Mouse (Mus musculus) T-helper 2 cell (primary cell): ENCODE measurements at regions not wholly inside any gene's neighbourhood (a gene's known extent, or its start where the extent isn't known, plus 50 kb on each side); places are given as distances from the start of the nearest gene placed in this dataset.

Experiments
- in situ Hi-C: fragments of 300-600 bp; cut with MboI, MseI; formaldehyde crosslinking; loops from one replicate; pipeline ENCODE4 v1.15.1; 2025; ENCODE audit warnings: high pct_unique_total_duplicates

- in situ Hi-C loops: no loop called here
Observed at GRCm38 (mm10) chr15:52565449-52565851, 1319.3 kb upstream of the Gm7489 start.

DNA sequence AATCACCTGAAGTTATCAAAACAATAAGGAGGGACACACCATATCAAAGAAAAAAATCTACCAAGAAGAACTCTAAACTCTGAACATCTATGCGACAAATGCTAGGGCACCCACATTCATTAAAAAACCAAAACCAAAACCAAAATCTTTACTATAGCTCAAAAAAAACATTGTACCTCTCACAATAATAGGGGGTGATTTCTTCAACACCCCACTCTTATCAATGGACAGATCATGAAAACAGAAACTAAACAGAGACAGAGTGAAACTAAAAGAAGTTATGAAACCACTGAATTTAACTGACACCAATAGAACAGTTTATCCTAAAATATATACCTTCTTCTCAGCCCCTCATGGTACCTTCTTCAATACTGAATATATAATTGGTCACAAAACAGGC lies 1314.5 kb upstream of the Gm7489 start:
- in situ Hi-C loops: no loop called here

DNA sequence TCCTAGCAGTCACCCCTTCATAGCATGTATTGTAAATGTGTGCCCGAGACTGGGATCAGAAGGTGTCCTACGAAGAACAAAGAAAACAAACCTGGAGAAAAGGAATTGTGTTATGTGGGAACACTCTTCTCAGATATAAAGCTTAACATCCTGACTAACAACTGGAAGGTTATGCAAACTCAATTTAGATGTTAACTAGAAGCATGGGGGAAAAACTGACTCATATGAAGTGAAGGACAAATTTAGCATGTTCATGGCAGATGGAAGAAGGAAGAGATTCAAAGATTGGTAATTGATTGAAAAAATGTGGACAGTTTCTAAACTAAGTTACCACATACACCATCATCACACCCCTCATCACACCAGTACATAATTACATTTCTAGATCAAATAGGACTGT lies 1307.1 kb upstream of the Gm7489 start:
- in situ Hi-C loops: no loop called here

DNA sequence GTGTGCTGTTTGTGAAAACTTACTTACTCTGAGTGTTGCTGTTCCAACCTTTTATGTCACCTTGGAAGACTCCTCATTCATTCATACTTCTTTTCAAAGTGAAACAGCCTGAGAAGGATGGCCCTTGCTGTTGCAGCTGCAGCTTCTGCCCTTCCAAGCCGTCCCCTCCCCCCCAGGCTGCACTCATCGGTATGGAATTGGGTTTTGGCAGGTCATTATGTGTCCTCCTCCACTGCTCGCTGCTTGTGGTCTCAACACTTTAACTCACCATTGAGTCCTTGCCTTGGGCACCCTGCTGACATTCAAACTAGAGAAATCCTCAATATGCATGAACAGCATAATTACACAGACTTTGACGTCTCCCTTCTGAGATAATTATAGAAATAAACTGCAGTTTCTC lies 1295.3 kb upstream of the Gm7489 start:
- in situ Hi-C loops: no loop called here

DNA sequence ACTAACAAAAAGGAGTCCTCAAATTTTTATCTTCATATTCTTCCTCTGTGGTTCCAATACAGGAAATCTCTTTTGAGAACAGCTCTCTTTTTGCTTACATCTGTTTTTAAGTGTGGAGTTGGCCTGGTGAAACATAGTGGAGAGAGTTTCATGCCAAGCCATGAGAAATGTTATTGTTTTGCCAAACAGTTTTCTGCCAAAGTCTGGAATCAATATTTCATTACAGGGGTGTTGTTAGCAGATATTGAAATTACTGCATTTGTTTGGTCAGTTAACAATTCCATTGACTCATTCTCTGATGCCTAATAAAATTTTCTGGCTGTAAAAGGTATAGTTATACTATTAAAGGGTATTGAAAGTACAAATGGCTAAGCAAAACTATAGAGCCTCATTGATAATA lies 1285.2 kb upstream of the Gm7489 start:
- in situ Hi-C loops: no loop called here

GRCm38 (mm10) chr15:52599957-52600356 lies 1284.7 kb upstream of the Gm7489 start:
- in situ Hi-C loops: no loop called here

GRCm38 (mm10) chr15:52639790-52640189 lies 1244.9 kb upstream of the Gm7489 start:
- in situ Hi-C loops: no loop called here

- in situ Hi-C loops: no loop called here
Observed at GRCm38 (mm10) chr15:52645961-52646360, 1238.7 kb upstream of the Gm7489 start.

GRCm38 (mm10) chr15:52657916-52658315 lies 1226.8 kb upstream of the Gm7489 start:
- in situ Hi-C loops: no loop called here
